Mouse (Mus musculus) kidney, postnatal 0 days (tissue): ENCODE data around the gene Tns2. TPM values are rescaled to one million over a fixed set of nuclear protein-coding genes. Genes with fewer than 3 reads are reported as not detected.

Experiments
- ATAC-seq: fragments of 200-750 bp; cut with Nextera tagmentation; replicated peaks from 2 replicates; pipeline ENCODE4 v1.8.0; 2017; ENCODE audit warnings: low read depth, moderate number of reproducible peaks, moderate TSS enrichment, moderate library complexity; ENCODE audit not compliant: low FRiP score
- DNase-seq: peaks from one replicate; pipeline ENCODE4 v3.0.0-alpha.2; 2016; ENCODE audit warnings: low spot score
- H3K27ac ChIP-seq: fragments of 300-500 bp; sonication (generic); 2 replicates; pipeline ENCODE4 v1.5.1; 2014; ENCODE audit warnings: mild to moderate bottlenecking
- H3K27me3 ChIP-seq: fragments of 300-500 bp; sonication (generic); 2 replicates; pipeline ENCODE4 v1.6.1; 2014; ENCODE audit warnings: low read length, mixed read lengths; ENCODE audit not compliant: insufficient read depth
- H3K36me3 ChIP-seq: fragments of 300-500 bp; sonication (generic); 2 replicates; pipeline ENCODE4 v1.6.1; 2014; ENCODE audit warnings: low read length, mixed read lengths; ENCODE audit not compliant: insufficient read depth
- H3K4me1 ChIP-seq: fragments of 300-500 bp; sonication (generic); replicated peaks from 2 replicates; pipeline ENCODE4 v1.6.1; 2014; ENCODE audit warnings: antibody characterized with exemption, low read length, mixed read lengths; ENCODE audit not compliant: insufficient read depth
- H3K4me2 ChIP-seq: fragments of 300-500 bp; sonication (generic); 2 replicates; pipeline ENCODE4 v1.6.1; 2014; ENCODE audit warnings: mild to moderate bottlenecking, low read length, moderate library complexity, mixed read lengths
- H3K4me3 ChIP-seq: fragments of 300-500 bp; sonication (generic); replicated peaks from 2 replicates; pipeline ENCODE4 v1.5.1; 2014; ENCODE audit warnings: low read depth, low read length
- H3K9ac ChIP-seq: fragments of 300-500 bp; sonication (generic); 2 replicates; pipeline ENCODE4 v1.6.1; 2014; ENCODE audit warnings: low read depth, low read length
- H3K9me3 ChIP-seq: fragments of 300-500 bp; sonication (generic); replicated peaks from 2 replicates; pipeline ENCODE4 v1.6.1; 2016; ENCODE audit warnings: low read length, inconsistent platforms, mixed read lengths
- CTCF ChIP-seq: IDR thresholded peaks from 2 replicates; pipeline ENCODE4 v1.5.1; 2016; ENCODE audit warnings: antibody characterized with exemption, low read depth, mild to moderate bottlenecking, moderate library complexity
- WGBS: fragments of 180-500 bp; shearing (Covaris S2); extraction: QIAGEN DNeasy Blood & Tissue Kit; methylation state at CpG from one replicate; pipeline ENCODE4 v1.1.7; 2014; 5-methylcytosine and 5-hydroxymethylcytosine counted together
- polyA plus RNA-seq: library from polyadenylated mRNA; unstranded; fragments of >200 nt; fragmentation: Nextera tagmentation; extraction: Ambion mirVana; gene quantifications from 2 replicates; pipeline ENCODE4 v1.2.1, GENCODE M21; 2015

Tns2 gene
- polyA plus RNA-seq, 1 experiment from 2014 or later: 35.8 TPM

GRCm38 (mm10) chr15:102091688-102092087 lies 8.5 kb upstream of the Tns2 start:
- no peaks in the 10 kb centered on the region for H3K9me3 ChIP-seq
- DNase-seq (no peak), ATAC-seq (no peak)
- no peak overlapping the region for H3K9ac ChIP-seq
- no peak overlapping the region for H3K4me3 ChIP-seq
- no peak overlapping the region for H3K27ac ChIP-seq
- TF ChIP-seq CTCF: no peak
- no peaks in the 10 kb centered on the region for H3K27me3 ChIP-seq
- WGBS: 53% methylated on average over 1 of the region's 1 CpGs
- peaks cover 86% of the 10 kb centered on the region for H3K36me3 ChIP-seq
- no peaks in the 10 kb centered on the region for H3K4me1 ChIP-seq
- H3K4me2 ChIP-seq: no peak overlapping the region

DNA sequence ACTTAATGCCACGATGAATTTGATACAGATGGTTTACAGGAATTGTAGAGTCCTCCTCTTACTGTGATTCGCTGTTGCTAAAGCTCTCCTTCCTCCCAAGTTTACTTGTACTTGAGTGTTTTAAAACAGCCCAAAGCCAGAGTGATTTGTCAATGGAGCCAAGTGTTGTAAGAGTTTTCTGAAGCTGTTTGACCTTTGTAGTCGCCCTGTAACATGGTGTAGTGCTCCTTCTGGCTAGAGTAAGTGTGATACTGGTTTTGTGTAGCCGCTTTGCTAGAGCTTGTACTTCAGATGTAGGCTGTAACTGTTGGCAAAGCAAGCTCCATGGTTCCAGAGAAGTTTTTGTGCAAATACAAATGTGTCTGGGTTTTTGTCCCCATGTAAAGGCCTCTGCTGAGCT lies 8.0 kb upstream of the Tns2 start:
- no peak overlapping the region for H3K4me2 ChIP-seq
- H3K4me1 ChIP-seq: no peaks in the 10 kb centered on the region
- DNase-seq: no peak
- H3K36me3 ChIP-seq: peaks cover 82% of the 10 kb centered on the region
- no peak for TF ChIP-seq CTCF
- no peaks in the 10 kb centered on the region for H3K27me3 ChIP-seq
- H3K9ac ChIP-seq: no peak overlapping the region
- ATAC-seq: no peak
- H3K9me3 ChIP-seq: no peaks in the 10 kb centered on the region
- H3K27ac ChIP-seq: no peak overlapping the region
- H3K4me3 ChIP-seq: no peak overlapping the region
- WGBS: 89% methylated on average over 4 of the region's 4 CpGs

DNA sequence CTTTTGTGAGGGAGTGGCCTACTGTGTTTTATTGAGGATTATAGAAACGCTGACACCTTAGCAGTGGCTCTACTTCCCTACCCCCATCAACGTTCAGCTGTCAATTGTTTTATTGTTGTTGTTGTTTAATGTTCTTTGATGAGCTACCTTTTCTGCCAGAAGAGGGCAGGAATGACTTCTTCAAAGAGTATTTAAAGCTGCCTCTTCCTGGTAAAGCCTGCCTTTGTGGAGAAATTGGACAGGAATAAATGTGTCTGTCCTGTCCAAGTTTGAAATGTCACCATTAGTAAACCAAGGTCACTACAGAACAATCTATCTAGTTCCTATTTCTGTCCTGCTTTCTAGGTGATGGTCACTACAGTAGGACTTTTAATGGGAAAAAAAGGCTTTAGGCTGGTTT lies 6.1 kb upstream of the Tns2 start:
- DNase-seq (no peak), ATAC-seq (no peak)
- WGBS: 17% methylated on average over 2 of the region's 2 CpGs
- Histone ChIP-seq H3K4me2 (no peak overlapping the region), H3K36me3 (peaks cover 68% of the 10 kb centered on the region), H3K4me3 (no peak overlapping the region), H3K27ac (no peak overlapping the region), H3K4me1 (0 out of 2 replicates have a peak, but pooled peaks cover 5% of the 10 kb centered on the region), H3K9me3 (no peaks in the 10 kb centered on the region), H3K27me3 (no peaks in the 10 kb centered on the region), H3K9ac (no peak overlapping the region)
- TF ChIP-seq CTCF: no peak

DNA sequence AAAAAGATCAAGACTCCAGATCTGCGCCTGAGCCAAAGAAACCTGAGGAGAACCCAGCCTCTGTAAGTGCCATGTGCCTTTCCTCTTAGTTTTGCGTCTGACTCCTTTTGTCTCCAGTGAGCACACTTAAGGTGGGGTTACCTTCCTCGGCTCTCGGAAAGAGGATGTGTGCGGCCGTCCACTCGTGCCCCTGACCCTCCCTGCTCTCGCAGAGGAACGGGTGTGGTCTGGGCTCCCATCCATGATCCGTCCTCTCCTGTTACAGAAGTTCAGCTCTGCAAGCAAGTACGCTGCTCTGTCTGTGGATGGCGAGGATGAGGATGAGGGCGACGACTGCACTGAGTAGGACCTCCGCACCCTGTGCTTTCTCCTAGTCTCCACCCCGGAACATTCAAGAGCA lies 5.2 kb upstream of the Tns2 start:
- Histone ChIP-seq H3K4me1 (0 out of 2 replicates have a peak, but pooled peaks cover 9% of the 10 kb centered on the region), H3K27ac (no peak overlapping the region), H3K4me2 (no peak overlapping the region), H3K4me3 (no peak overlapping the region), H3K9me3 (no peaks in the 10 kb centered on the region), H3K27me3 (no peaks in the 10 kb centered on the region), H3K9ac (no peak overlapping the region), H3K36me3 (peaks cover 61% of the 10 kb centered on the region)
- DNase-seq (no peak), ATAC-seq (no peak)
- no peak for TF ChIP-seq CTCF
- 72% methylated on average over 16 of the region's 16 CpGs for WGBS

- no peaks in the 10 kb centered on the region for H3K27me3 ChIP-seq
- no peak overlapping the region for H3K4me3 ChIP-seq
- H3K9ac ChIP-seq: no peak overlapping the region
- DNase-seq: no peak
- H3K4me1 ChIP-seq: peaks cover 27% of the 10 kb centered on the region
- WGBS: 60% methylated on average over 8 of the region's 8 CpGs
- no peaks in the 10 kb centered on the region for H3K9me3 ChIP-seq
- H3K4me2 ChIP-seq: no peak overlapping the region
- H3K27ac ChIP-seq: no peak overlapping the region
- TF ChIP-seq CTCF: no peak
- ATAC-seq: no peak
- peaks cover 41% of the 10 kb centered on the region for H3K36me3 ChIP-seq
Observed at GRCm38 (mm10) chr15:102097147-102097915, 2.9 kb upstream of the Tns2 start.

DNA sequence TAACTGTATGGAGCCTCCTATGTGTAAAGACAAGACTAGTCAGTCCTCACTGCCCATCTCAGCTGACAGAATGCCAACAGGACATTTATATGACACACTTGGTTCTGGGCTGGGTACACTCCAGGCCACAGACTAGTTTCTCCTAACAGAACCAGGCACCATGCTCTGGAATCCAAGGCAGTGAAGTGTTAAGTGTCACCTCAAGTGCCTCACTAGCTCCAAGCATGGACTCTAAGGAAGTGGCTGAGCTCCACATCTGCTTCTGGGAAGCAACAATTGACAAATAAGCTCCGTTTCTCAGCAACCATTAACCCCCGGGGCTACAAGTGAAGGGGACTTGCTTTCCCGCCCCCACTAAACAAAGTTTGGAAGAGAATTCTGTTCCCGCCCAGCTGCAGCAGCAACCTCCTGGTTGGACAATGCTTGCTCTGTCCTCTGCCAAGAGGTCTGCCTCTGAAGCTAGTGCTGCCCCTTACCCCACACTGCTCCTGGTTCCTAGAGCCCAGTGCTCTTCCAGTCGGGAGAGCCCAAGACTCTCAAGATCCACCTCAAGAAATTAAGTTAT lies 2.1 kb upstream of the Tns2 start:
- peaks cover 33% of the 10 kb centered on the region for H3K4me1 ChIP-seq
- H3K4me3 ChIP-seq: no peak overlapping the region
- H3K4me2 ChIP-seq: no peak overlapping the region
- H3K27ac ChIP-seq: no peak overlapping the region; the same call in 1 of the 2 replicates
- no peak overlapping the region for H3K9ac ChIP-seq
- H3K27me3 ChIP-seq: no peaks in the 10 kb centered on the region
- H3K36me3 ChIP-seq: peaks cover 34% of the 10 kb centered on the region
- no peaks in the 10 kb centered on the region for H3K9me3 ChIP-seq
- DNase-seq: peak; percentile 44
- TF ChIP-seq CTCF: no peak
- ATAC-seq: no peak
- 30% methylated on average over 5 of the region's 5 CpGs for WGBS
